Mouse (Mus musculus) megakaryocyte progenitor cell, adult 5-6 weeks (primary cell): ENCODE data around the gene Aff2. TPM values are rescaled to one million over a fixed set of nuclear protein-coding genes. Genes with fewer than 3 reads are reported as not detected.

Experiments used
- ATAC-seq: replicated peaks from 2 replicates; pipeline ENCODE4 v1.8.0; 2016; ENCODE audit warnings: mild to moderate bottlenecking, moderate TSS enrichment, inconsistent platforms; ENCODE audit not compliant: poor library complexity
- total RNA-seq, 2 experiments: library from RNA; stranded (forward) in 1 of 2; stranded (reverse) in 1 of 2; fragments of 157-497, 149-512 nt in 1 of 2; fragments of 200-1000 nt in 1 of 2; gene quantifications; 2 replicates each; pipeline versions ENCODE4 v1.2.3 to v1.2.4; 2015 to 2017

The Aff2 gene
- total RNA-seq (2015) (6.1 and 7.6 TPM in 2 replicates), total RNA-seq (2017) (0.96 and 1.7 TPM in 2 replicates)

GRCm38 (mm10) chrX:69360238-69361054 lies at the start of gene Aff2:
Gene Aff2 (plus strand): TSS chrX:69360294.
- ATAC-seq = peak; percentile 51

GRCm38 (mm10) chrX:69337296-69337695 lies 22.8 kb upstream of the Aff2 start:
- ATAC-seq = no peak

GRCm38 (mm10) chrX:69355621-69356020 lies 4.5 kb upstream of the Aff2 start:
- peak; percentile 82 for ATAC-seq

GRCm38 (mm10) chrX:69359360-69359759 lies 734 bp upstream of the Aff2 start:
- no peak for ATAC-seq

GRCm38 (mm10) chrX:69359885-69360237 lies 233 bp upstream of the Aff2 start:
- ATAC-seq = no peak

GRCm38 (mm10) chrX:69361055-69361558 lies 1.0 kb downstream of the Aff2 start:
- peak; percentile 67 for ATAC-seq

- ATAC-seq = no peak
These were observed 4.1 kb downstream of the Aff2 start for GRCm38 (mm10) chrX:69364198-69364597.

GRCm38 (mm10) chrX:69373341-69373740 lies 13.2 kb downstream of the Aff2 start:
- no peak for ATAC-seq

- peak; percentile 58 for ATAC-seq
These were observed 29.6 kb downstream of the Aff2 start for GRCm38 (mm10) chrX:69389738-69390137.

- no peak for ATAC-seq
These were observed 54.9 kb downstream of the Aff2 start for GRCm38 (mm10) chrX:69415043-69415442.

GRCm38 (mm10) chrX:69438422-69438821 lies 78.3 kb downstream of the Aff2 start:
- no peak for ATAC-seq

GRCm38 (mm10) chrX:69441937-69442336 lies 81.8 kb downstream of the Aff2 start:
- ATAC-seq = no peak

GRCm38 (mm10) chrX:69460896-69461295 lies 100.8 kb downstream of the Aff2 start:
- ATAC-seq = no peak

- no peak for ATAC-seq
These were observed 142.0 kb downstream of the Aff2 start for GRCm38 (mm10) chrX:69502061-69502460.

- no peak for ATAC-seq
These were observed 158.0 kb downstream of the Aff2 start for GRCm38 (mm10) chrX:69518040-69518575.

- ATAC-seq = no peak
These were observed 180.7 kb downstream of the Aff2 start for GRCm38 (mm10) chrX:69540811-69541210.

GRCm38 (mm10) chrX:69579903-69580459 lies 219.9 kb downstream of the Aff2 start:
- no peak for ATAC-seq

- no peak for ATAC-seq
These were observed 248.7 kb downstream of the Aff2 start for GRCm38 (mm10) chrX:69608793-69609192.

GRCm38 (mm10) chrX:69663038-69663437 lies 302.9 kb downstream of the Aff2 start:
- ATAC-seq = no peak

GRCm38 (mm10) chrX:69666145-69666677 lies 306.1 kb downstream of the Aff2 start:
- no peak for ATAC-seq

GRCm38 (mm10) chrX:69675691-69676090 lies 315.6 kb downstream of the Aff2 start:
- ATAC-seq = no peak

GRCm38 (mm10) chrX:69698840-69699239 lies 338.7 kb downstream of the Aff2 start:
- ATAC-seq = no peak
